Mouse (Mus musculus): ENCODE data around the gene Bicral.

GRCm38 (mm10) chr17:46852725-46853124 lies 5.6 kb downstream of the Bicral start:
- TF ChIP-seq CTCF (IDR thresholded peaks at IDR 0.05; ENCODE audit: low read depth) (no peak), EP300 (IDR thresholded peaks at IDR 0.05; ENCODE audit: low read depth) (no peak)

All from liver, postnatal 0 days (tissue).